Mouse (Mus musculus) ES-Bruce4 (cell line): ENCODE results near the gene Gm13275.
"Not testable (repeated sequence)": the region's sequence is repeated elsewhere in the genome, so short reads cannot be mapped to it uniquely, and the experiment has no call there.

ENCODE experiments used
- CTCF ChIP-seq: IDR thresholded peaks from one replicate; pipeline ENCODE4 v1.8.1; 2011; ENCODE audit warnings: low read depth, low read length
- EP300 ChIP-seq: IDR thresholded peaks from 2 replicates; pipeline ENCODE4 v1.6.1; 2011; ENCODE audit warnings: low read depth, low read length; ENCODE audit not compliant: insufficient read depth
- POLR2A ChIP-seq: IDR thresholded peaks from one replicate; pipeline ENCODE4 v1.8.1; 2011; ENCODE audit warnings: low read length; ENCODE audit not compliant: insufficient read depth

DNA sequence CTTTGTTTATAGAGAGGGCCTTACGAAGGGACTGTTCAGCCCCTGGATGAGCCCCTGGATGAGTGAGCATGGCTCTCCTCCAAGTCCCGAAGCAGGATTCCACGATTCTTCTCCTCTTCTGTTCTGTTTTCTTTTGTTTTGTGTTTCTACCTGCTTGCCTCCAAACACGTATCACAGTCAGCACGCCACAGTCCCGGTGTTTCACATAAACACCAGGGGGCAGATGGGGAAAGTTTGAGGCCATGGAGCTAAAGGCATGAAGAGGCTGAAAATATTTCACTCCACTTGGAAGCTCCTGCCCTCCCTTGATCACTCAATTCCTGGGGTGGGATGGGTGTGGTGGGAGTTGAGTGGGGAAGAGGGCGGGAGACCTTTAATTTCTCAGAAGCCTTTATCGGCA lies 32.5 kb upstream of the Gm13275 start:
- TF ChIP-seq CTCF, EP300, POLR2A: not testable (repeated sequence)
